Mouse (Mus musculus) left cerebral cortex, postnatal 10 days (tissue): ENCODE results near the gene BC025920. TPM values are rescaled to one million over a fixed set of nuclear protein-coding genes. Genes with fewer than 3 reads are reported as not detected.

ENCODE experiments used
- total RNA-seq, 2 experiments: library from RNA; stranded (reverse); gene quantifications; 2 replicates each; pipeline ENCODE4 v1.2.3; 2021

Gene BC025920
- total RNA-seq, 2 experiments from 2014 or later, result 1.9 to 2.2 TPM

Other genes starting within 250 kb of the BC025920 start
- gene Mfsd12, start 248.8 kb upstream of the BC025920 start, total RNA-seq, result 10 to 100 TPM; 32.8 to 35.9 TPM
- gene 4930404N11Rik, start 240.5 kb upstream of the BC025920 start, total RNA-seq, result 1 to 10 TPM; 1.2 to 1.7 TPM
- 10 to 100 TPM; 85.7 to 94.7 TPM for gene Fzr1, start 227.8 kb upstream of the BC025920 start, total RNA-seq
- 10 to 100 TPM; 79.3 to 83.5 TPM for gene Dohh, start 221.8 kb upstream of the BC025920 start, total RNA-seq
- gene Gm48551, start 221.8 kb upstream of the BC025920 start, total RNA-seq, result 1 to 10 TPM; 3.4 to 5.0 TPM
- 1 to 10 TPM; 2.5 to 3.5 TPM for gene Gm48552, start 217.3 kb upstream of the BC025920 start, total RNA-seq
- gene Smim24, start 213.2 kb upstream of the BC025920 start, total RNA-seq, result 1 to 10 TPM; 2.0 to 2.2 TPM
- gene Nfic, start 150.6 kb upstream of the BC025920 start, total RNA-seq, result 10 to 100 TPM; 40.7 to 44.6 TPM
- 100 to 1,000 TPM; 287 to 297 TPM for gene Celf5, start 123.6 kb upstream of the BC025920 start, total RNA-seq
- 100 to 1,000 TPM in 1 of 2 experiments, 10 to 100 TPM in 1; 94.8 to 102 TPM for gene Ncln, start 109.9 kb upstream of the BC025920 start, total RNA-seq
- gene S1pr4, start 106.1 kb upstream of the BC025920 start, total RNA-seq, result under 1 TPM; 0.18 to 0.28 TPM
- gene Gna15, start 82.0 kb upstream of the BC025920 start, total RNA-seq, result 1 to 10 TPM; 2.3 to 2.9 TPM
- gene Gna11, start 61.1 kb upstream of the BC025920 start, total RNA-seq, result 100 to 1,000 TPM; 111 to 118 TPM
- 100 to 1,000 TPM; 542 to 558 TPM for gene Aes, start 46.8 kb upstream of the BC025920 start, total RNA-seq
- gene Tle2, start 31.7 kb upstream of the BC025920 start, total RNA-seq, result 10 to 100 TPM; 20.9 to 22.4 TPM
- 1 to 10 TPM in 1 of 2 experiments, under 1 TPM in 1; 0.93 to 3.0 TPM for gene Tle6, start 5.2 kb upstream of the BC025920 start, total RNA-seq
- 10 to 100 TPM; 28.0 to 29.3 TPM for gene Sirt6, start 21.5 kb downstream of the BC025920 start, total RNA-seq
- gene Ankrd24, start 22.3 kb downstream of the BC025920 start, total RNA-seq, result 10 to 100 TPM; 34.1 to 35.1 TPM
- gene Gm10778, start 42.8 kb downstream of the BC025920 start, total RNA-seq, result 1 to 10 TPM; 5.0 to 5.7 TPM
- 10 to 100 TPM in 1 of 2 experiments, 1 to 10 TPM in 1; 9.7 to 10.6 TPM for gene Zfp433, start 98.6 kb downstream of the BC025920 start, total RNA-seq
- gene Gm3055, start 164.9 kb downstream of the BC025920 start, total RNA-seq, result 10 to 100 TPM in 1 of 2 experiments, 1 to 10 TPM in 1; 7.0 to 10.2 TPM
- 1 to 10 TPM; 3.2 to 3.9 TPM for gene Gm4767, start 205.9 kb downstream of the BC025920 start, total RNA-seq